Mouse (Mus musculus) embryo, embryonic 11 days (tissue): ENCODE measurements at regions not wholly inside any gene's neighbourhood (a gene's known extent, or its start where the extent isn't known, plus 50 kb on each side); places are given as distances from the start of the nearest gene placed in this dataset.

Source experiments
- DNase-seq: peaks from one replicate; pipeline ENCODE4 v3.0.0-alpha.2; 2015

DNA sequence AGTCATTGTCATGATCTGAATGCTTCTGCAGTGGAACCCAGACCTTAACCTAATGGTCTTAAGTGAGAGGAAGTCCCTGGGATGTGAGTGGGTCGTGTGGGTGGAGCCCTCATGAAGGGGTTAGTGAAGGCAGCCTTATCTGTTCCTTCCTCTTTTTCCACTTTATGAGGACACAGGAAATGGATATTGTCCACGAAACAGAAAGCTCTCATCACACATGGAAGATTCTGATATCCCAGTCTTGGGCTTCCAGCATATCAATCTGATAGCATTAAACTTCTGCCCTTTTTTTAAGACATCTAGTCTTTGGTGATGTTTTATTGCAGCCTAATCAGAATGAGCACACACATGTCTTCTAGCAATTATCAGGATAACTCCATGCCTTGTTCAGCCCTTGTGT, 164.0 kb downstream of the Mex3b start:
- no peak for DNase-seq

GRCm38 (mm10) chr7:83032025-83032424, 164.9 kb downstream of the Mex3b start:
- peak; percentile 24 for DNase-seq

DNA sequence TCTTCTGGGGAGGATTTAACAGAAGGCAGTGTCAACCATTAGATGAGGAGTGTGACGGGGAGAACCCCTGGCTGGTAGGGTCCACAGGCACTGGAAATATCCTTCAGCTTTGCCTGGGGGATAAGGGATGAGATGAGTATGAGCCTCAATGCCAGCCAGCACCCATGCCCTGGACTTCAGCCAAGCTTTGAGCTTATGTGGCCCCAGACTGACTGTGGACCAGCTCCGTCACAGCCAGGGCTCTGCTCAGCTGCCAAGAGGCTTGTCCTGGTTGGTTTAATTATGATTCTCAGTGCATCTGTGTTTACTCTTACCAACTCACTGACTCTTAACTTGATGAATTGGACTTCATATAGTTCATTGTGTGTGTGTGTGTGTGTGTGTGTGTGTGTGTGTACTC, 165.8 kb downstream of the Mex3b start:
- no peak for DNase-seq

- DNase-seq = no peak
Observed at GRCm38 (mm10) chr7:83035190-83035589, 168.1 kb downstream of the Mex3b start.

GRCm38 (mm10) chr7:83036397-83036796, 169.3 kb downstream of the Mex3b start:
- DNase-seq = peak; percentile 29

DNA sequence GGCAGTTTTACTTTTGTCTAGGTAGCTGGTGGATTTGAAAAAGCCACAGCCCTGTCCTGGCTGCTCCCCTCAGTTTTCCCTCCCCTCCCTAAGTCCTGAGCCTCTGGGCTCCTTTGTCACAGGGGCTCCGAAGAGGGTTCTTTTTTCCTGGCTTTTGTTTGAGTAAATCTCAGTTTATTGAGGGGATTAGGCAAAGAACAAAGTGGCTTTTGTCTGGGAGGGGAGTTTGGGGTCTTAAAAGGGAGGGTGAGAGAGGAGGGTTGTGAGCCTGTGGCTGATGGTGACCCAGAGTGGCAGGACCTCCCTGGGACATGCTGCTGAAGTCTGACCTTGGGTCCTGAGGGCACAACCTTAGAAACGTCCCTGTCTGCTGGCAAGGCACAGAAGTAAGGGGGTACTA, 170.0 kb downstream of the Mex3b start:
- peak; percentile 59 for DNase-seq

DNA sequence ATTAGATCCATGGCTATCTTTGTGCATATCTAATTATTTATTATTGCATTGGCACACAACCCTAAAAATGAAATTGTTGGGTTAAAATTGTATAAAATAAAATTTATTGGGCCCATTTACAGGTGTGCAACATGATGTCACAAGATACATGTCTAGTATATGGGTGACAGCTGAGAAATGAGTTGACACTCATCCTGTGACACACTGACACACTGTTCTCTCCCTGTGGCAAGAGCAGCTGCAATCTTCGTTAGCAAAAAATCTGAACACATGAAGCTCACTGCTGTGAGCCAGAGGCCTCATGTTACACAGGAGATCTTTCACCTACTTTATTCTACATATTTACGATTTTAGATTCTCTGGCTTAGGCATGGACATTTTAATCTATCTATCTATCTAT, 170.6 kb downstream of the Mex3b start:
- no peak for DNase-seq

DNA sequence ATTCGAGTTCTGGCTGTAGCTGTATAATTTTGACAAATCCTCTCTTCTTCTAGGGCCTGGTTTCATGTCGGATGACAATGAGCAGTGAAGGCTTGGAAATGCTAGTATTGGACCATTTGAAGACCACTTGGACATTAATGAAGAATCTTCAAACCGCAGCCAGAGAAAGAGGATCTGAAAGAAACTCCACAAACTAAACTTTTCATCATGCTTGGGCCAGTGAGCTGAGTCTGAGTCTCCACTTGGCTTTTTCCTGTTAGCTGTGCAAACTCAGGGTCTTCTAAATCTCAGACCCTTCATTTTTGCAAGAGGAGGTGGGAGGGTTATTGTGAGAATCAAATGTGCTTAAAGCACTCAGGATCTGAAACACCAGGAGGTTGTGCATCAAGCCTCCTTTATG, 176.6 kb downstream of the Mex3b start:
- no peak for DNase-seq

- DNase-seq = no peak
Observed at GRCm38 (mm10) chr7:83045266-83045665, 178.1 kb downstream of the Mex3b start.

DNA sequence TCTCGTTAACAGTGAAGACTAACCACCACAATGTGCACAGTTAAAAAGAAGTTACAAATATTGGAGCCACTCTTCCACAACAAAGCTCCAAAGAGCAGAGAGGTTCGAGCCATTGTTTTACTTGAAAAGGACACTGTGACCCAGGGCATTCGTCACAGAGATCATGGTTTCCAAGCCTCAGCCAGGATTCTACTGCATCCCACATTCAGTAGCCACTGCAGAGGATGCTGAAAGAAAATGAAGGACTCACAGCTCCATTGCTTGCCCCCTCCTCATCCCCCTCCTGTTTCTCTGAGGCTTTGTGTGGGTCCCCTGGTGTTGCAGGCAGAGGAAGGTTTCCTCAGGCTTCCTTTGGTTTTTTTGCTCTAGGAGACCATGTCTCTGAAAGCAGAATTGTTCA, 182.9 kb downstream of the Mex3b start:
- no peak for DNase-seq

- DNase-seq = no peak
Observed at GRCm38 (mm10) chr7:83050833-83051497, 183.8 kb downstream of the Mex3b start.

DNA sequence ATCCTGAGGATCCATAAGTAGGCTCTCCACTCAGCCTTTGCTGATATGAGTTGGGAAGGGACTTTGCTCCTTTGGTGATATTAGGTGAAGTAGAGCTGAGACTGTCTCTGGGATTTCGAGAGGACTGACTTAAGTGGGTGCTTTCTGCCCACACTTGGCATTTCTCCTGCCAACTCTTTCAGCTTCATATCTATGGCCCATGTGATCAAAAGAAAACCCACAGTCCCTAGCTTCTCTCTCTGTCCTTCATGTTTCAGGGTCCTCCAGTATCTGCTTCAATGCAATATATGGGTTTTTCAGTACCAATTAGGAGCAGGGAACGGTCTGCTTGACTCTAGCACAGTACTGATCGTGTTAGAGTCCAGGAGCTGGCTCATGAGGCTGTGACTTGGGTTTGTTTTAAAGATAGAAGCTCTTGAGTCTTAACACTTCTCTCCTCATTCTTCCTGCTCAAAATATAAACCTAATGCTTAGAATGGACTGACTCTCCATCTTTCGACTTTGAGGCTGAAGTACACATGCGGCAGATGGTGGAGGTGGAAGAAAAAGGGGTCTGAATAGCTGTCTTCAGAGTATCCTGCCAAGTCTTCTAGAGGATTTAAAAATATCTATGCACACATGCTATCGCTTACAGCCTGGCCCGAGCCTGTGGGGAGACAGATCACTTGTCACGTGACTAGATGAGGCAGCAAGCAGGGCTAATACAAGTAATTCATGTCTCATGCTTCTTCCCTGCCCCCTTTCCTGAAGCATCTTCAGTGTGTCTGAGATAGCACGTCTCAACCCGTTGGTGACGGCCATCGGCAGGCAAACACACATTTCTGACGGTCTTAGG, 189.2 kb downstream of the Mex3b start:
- no peak for DNase-seq

DNA sequence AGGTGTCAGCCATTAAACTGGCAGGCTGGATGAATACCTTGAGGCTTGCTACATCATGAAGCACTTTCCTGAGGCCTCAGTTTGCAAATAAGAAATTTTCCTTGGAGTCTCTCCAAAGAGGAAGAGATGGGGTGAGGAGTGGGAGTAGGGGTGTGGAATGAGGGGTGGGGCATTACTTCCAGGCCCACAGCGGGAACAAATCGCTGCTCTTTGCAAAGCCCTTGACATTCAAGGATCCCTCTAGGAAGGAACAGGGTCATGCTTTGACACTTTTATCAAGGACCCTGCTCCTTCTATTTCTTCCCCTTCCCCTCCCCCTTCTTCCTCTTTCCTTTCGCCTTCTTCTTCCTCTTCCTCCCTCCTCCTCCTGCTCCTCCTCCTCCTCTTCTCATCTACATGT, 193.2 kb downstream of the Mex3b start:
- no peak for DNase-seq

- DNase-seq = peak; percentile 79
Observed at GRCm38 (mm10) chr7:83060733-83061132, 193.6 kb downstream of the Mex3b start.

GRCm38 (mm10) chr7:83061197-83061893, 194.2 kb downstream of the Mex3b start:
- DNase-seq = no peak

DNA sequence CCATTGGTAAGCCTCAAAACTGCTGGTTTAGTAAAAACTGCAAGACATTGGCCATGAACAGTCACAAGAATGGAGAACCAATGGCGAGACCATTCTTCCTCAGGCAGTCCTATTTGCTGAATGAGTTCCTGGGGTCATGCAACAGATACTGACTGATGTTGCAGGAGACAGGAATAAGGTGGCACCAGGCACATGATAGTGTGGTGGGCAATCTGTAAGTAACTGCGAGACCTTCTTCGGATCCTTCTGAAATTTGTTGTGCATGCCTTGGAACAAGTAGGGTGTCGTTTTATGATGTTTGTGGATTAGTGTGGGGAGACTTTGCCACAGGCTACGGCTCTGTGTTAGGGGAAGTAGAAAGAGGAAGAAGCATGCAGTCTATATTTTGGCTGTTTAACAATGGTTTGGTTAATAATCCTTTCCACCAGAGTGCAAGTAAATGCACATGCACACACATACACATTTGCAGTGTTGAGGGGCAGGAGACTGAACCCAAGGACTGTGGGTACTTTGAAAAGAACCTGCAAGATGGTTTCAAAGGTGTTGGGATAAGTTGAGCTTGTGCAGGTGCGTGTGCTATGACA, 194.9 kb downstream of the Mex3b start:
- no peak for DNase-seq

GRCm38 (mm10) chr7:83063559-83063958, 196.4 kb downstream of the Mex3b start:
- DNase-seq = no peak

DNA sequence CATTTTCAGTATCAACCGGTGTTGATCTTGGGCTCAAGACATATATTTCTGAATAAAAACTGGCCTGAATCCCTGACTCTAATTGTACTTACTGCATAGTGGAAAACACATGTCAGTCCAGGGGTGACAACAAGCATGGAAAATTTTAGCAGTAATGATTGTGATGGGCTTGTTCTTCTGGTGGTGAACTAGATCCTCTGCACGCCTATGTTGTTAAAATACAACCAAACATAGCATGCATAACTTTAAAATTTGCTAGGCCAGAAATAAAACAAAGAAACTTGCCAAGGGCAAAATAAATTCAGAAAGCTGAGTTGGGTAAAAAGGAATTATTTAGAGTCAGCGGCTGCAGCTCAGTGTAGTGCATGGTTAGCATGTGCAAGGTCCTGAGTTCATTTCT, 198.2 kb downstream of the Mex3b start:
- no peak for DNase-seq

DNA sequence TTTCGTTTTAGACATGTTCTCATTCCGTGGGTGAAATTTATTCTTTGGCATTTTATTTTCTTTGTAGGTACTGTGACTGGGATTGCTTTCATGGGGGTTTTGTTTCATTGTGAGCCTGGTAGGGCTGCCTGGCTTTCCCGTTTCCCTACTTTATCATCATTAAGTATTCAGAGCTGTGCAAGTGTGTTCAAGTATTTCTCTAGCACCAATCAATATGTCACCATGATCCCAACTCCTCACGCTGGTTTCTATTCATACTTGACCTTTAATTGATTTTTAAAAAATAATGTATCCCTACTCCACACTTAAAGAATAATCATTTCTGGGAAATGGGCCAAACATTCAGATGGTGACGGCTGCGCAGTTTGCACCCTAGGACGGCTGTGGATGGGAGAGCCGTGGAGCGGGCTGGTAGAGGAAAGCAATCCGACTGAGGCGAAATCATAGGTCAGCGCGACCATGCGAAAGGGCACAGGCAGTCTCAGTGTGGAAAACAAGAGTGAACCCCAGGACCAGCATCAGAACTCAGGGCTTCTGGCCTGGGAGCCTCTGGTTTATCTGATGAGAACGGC, 207.4 kb downstream of the Mex3b start:
- no peak for DNase-seq

- no peak for DNase-seq
Observed at GRCm38 (mm10) chr7:83075159-83075952, 208.2 kb downstream of the Mex3b start.

DNA sequence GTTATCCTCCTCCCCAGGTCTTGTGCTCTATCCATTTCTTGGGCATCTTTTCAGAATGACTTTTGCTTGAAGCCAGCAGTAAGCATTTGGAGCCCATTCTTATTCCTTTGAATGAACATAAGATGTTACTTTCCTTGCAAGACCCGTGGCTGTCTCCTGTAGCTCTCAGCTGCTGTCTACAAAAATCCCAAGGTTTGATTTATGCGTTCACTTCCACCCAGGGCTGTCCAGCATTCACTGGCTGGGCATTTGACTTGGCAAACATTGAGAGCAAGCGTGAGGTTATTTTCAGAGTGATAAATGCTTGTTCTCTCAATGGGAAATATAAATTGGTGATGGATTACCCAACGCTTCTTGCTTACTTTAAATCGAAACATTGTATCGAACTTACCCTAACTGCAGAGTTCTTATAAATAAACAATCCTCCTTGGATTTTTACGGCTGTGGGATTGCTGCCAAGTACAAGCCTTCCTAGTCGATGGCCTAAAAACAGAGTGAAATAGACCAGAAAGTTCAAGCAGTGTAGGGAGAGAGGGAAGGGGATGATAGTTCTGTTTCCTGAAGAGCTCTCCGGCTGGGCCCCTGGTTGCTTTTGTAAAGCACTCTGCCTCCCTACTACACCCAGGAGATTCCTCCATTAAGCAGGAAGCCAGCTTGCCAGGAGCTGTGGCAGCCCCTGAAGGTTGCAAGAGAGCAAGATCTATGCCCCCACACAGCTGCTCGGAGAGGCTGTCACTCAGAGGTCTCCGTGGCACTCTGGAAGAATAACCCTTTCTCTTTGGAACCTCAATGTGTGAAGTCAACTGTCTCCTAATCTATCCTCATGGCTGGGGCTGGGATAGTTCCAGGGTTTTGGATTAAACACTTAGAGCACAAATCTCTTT, 210.1 kb downstream of the Mex3b start:
- DNase-seq = peak; percentile 51
